Mouse (Mus musculus): Measurements from ENCODE around the gene Gm884. TPM values are rescaled to one million over a fixed set of nuclear protein-coding genes. Genes with fewer than 3 reads are reported as not detected.
A peak's percentile ranks its signal among the peaks of the same experiment; 100 is the strongest.

Gene Gm884
- polyA plus RNA-seq, 1 experiment from 2014 or later: not detected

DNA sequence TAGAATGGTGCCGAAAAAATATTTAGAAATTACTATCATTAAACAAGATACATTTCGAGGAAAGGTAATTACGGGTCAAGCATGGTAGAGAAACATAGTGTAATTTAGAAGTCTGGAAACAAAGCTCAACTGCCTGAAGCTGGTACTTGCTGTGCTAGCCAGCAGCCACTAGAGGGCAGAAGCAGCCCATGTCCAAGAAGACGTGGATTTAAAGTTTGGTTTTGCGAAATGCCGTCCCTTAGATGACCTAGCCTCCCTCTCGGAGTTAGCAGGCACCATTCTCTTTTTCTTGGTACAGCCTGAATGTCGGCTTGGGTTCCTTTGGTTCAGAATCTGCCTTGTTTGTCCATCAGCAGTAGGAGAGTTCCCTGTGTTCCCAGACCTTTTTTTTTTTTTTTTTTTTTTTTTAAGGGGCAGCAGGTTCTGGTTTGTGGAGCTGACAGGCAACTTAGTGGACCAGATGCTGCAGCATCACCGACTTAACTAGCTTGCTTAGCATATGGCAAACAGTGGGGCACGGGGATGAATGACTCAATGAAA is 18.5 kb upstream of the Gm884 start:
- Histone ChIP-seq H3K4me3 (ENCODE audit: low read depth, low read length) (no peak overlapping the region), H3K27ac (ENCODE audit: low read length) (no peak overlapping the region), H3K4me1 (ENCODE audit: insufficient read depth, low read depth, low read length) (no peaks in the 10 kb centered on the region), H3K9ac (replicated peaks; ENCODE audit: low read depth) (no peak overlapping the region), H3K4me2 (replicated peaks; ENCODE audit: low read depth, low read length) (no peak overlapping the region), H3K27me3 (replicated peaks; ENCODE audit: insufficient read depth, low read length) (no peaks in the 10 kb centered on the region; the same call in none of the 2 replicates), H3K9me3 (ENCODE audit: low read length) (no peaks in the 10 kb centered on the region), H3K36me3 (ENCODE audit: insufficient read depth, low read length) (no peaks in the 10 kb centered on the region)
- no peak for ATAC-seq
- 3% methylated on average over 10 of the region's 10 CpGs for WGBS
- TF ChIP-seq EP300 (IDR thresholded peaks at IDR 0.05): no peak
- TF ChIP-seq CTCF (IDR thresholded peaks at IDR 0.05): peak; percentile 95
- peak; percentile 79 for DNase-seq (ENCODE audit: low spot score)

DNA sequence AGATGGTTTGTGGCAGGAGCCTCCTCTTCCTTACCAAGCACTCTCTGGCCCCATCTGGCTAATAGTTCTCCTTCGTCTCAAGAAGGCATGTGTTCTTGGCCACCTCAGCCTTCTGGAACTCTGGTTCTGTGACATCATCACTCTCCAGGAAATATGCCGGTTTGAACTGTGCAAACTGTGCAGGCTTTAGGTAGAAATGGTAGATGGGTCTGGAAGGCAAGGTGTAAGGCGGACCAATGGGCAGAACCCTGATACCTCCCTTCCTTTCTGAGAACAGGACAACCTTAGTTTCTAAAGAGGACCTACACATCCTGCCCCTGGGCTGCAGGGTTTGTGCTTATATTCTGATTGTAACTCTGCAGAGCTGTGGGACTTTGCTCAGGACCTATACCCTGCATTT is 17.9 kb upstream of the Gm884 start, which contains the start of gene Lyzl6:
Gene Lyzl6 (minus strand): TSS at position 101 of the 400 bp plus-strand sequence.
- Histone ChIP-seq H3K27me3 (replicated peaks; ENCODE audit: insufficient read depth, low read length) (no peaks in the 10 kb centered on the region; the same call in none of the 2 replicates), H3K27ac (ENCODE audit: low read length) (no peak within 1 kb of the TSS), H3K9ac (replicated peaks; ENCODE audit: low read depth) (no peak within 1 kb of the TSS), H3K4me2 (replicated peaks; ENCODE audit: low read depth, low read length) (no peak within 1 kb of the TSS), H3K4me1 (ENCODE audit: insufficient read depth, low read depth, low read length) (no peaks in the 10 kb centered on the region), H3K4me3 (ENCODE audit: low read depth, low read length) (no peak within 1 kb of the TSS), H3K9me3 (ENCODE audit: low read length) (no peaks in the 10 kb centered on the region), H3K36me3 (ENCODE audit: insufficient read depth, low read length) (no peaks in the 10 kb centered on the region)
- no peak for ATAC-seq
- no peak for TF ChIP-seq EP300 (IDR thresholded peaks at IDR 0.05)
- TF ChIP-seq CTCF (IDR thresholded peaks at IDR 0.05): no peak
- no peak for DNase-seq (ENCODE audit: low spot score)
- 62% methylated on average over 3 of the region's 3 CpGs for WGBS

DNA sequence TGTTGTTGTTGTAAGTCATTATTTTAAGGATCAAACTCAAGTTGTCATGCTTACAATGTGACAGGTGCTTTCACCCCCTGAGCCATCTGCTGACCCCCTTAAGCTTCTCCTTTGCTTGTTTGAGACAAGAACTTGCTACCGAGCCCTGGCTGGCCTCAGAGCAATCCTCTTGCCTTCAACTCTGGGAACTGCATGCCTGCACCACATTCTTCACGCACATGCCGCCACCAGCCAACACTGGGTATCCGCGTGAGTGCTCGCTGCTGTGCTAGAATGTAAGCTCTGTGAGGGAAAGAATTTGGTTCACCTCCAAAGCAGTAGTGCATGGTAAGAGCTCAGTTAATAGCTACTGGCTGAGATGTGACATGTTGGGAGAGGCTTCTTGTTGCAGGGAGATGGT is 15.3 kb upstream of the Gm884 start:
- no peak overlapping the region for H3K27ac ChIP-seq (ENCODE audit: low read length)
- DNase-seq (ENCODE audit: low spot score): no peak
- H3K9ac ChIP-seq (replicated peaks; ENCODE audit: low read depth): no peak overlapping the region
- TF ChIP-seq CTCF (IDR thresholded peaks at IDR 0.05) (no peak), EP300 (IDR thresholded peaks at IDR 0.05) (no peak)
- no peak for ATAC-seq
- WGBS: 58% methylated on average over 6 of the region's 6 CpGs
- H3K4me2 ChIP-seq (replicated peaks; ENCODE audit: low read depth, low read length): no peak overlapping the region
- no peaks in the 10 kb centered on the region; the same call in none of the 2 replicates for H3K27me3 ChIP-seq (replicated peaks; ENCODE audit: insufficient read depth, low read length)
- H3K36me3 ChIP-seq (ENCODE audit: insufficient read depth, low read length): no peaks in the 10 kb centered on the region
- no peak overlapping the region for H3K4me3 ChIP-seq (ENCODE audit: low read depth, low read length)
- no peaks in the 10 kb centered on the region for H3K4me1 ChIP-seq (ENCODE audit: insufficient read depth, low read depth, low read length)
- no peaks in the 10 kb centered on the region for H3K9me3 ChIP-seq (ENCODE audit: low read length)

DNA sequence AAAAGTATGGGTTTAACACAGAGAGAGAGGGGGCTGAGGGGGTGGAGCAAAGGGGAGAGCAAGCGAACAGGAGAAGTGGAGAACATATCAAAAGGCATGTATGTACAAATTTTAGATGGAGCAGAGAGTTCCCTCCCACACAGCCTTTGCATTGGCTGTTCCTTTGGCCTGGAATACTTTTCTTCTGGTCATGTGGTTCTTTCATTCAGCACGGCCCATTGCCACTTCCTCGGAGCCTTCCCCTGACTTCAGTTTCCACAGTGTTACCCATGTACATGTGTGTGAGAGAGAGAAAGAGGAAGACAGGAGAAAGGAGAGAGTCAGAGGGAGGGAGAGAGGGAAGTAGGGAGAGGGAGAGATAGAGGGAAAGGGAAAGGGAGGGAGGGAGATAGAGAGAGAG is 14.5 kb upstream of the Gm884 start:
- Histone ChIP-seq H3K9me3 (ENCODE audit: low read length) (no peaks in the 10 kb centered on the region), H3K4me3 (ENCODE audit: low read depth, low read length) (no peak overlapping the region), H3K9ac (replicated peaks; ENCODE audit: low read depth) (no peak overlapping the region), H3K36me3 (ENCODE audit: insufficient read depth, low read length) (no peaks in the 10 kb centered on the region), H3K4me2 (replicated peaks; ENCODE audit: low read depth, low read length) (no peak overlapping the region), H3K27me3 (replicated peaks; ENCODE audit: insufficient read depth, low read length) (no peaks in the 10 kb centered on the region; the same call in none of the 2 replicates), H3K4me1 (ENCODE audit: insufficient read depth, low read depth, low read length) (no peaks in the 10 kb centered on the region), H3K27ac (ENCODE audit: low read length) (no peak overlapping the region)
- TF ChIP-seq CTCF (IDR thresholded peaks at IDR 0.05): no peak
- no peak for TF ChIP-seq EP300 (IDR thresholded peaks at IDR 0.05)
- DNase-seq (ENCODE audit: low spot score) (no peak), ATAC-seq (no peak)
- 59% methylated on average over 3 of the region's 3 CpGs for WGBS

DNA sequence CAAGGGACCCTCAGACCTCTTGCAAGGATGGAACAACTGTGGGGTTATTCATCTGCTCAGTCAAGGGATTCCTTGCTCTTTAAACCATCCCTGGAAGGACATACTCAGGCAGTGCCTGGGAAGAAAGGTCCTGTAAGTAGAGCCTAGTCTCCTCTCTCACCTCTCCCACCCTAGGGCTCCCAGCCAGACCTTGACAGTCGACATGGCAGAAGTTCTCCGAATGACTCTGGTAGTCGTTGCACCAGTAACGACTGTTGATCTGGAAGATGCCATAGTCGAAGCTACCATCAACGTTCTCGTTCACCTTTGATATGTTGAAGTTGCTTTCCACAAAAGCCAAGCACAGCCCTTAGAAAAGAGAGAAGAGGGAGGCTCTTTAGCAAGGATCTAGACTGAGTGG is 13.9 kb upstream of the Gm884 start:
- no peak overlapping the region for H3K4me3 ChIP-seq (ENCODE audit: low read depth, low read length)
- no peak overlapping the region for H3K9ac ChIP-seq (replicated peaks; ENCODE audit: low read depth)
- no peak overlapping the region for H3K4me2 ChIP-seq (replicated peaks; ENCODE audit: low read depth, low read length)
- ATAC-seq (no peak), DNase-seq (ENCODE audit: low spot score) (no peak)
- no peak overlapping the region for H3K27ac ChIP-seq (ENCODE audit: low read length)
- no peaks in the 10 kb centered on the region for H3K4me1 ChIP-seq (ENCODE audit: insufficient read depth, low read depth, low read length)
- WGBS: 78% methylated on average over 7 of the region's 7 CpGs
- H3K36me3 ChIP-seq (ENCODE audit: insufficient read depth, low read length): no peaks in the 10 kb centered on the region
- no peak for TF ChIP-seq EP300 (IDR thresholded peaks at IDR 0.05)
- TF ChIP-seq CTCF (IDR thresholded peaks at IDR 0.05): no peak
- no peaks in the 10 kb centered on the region for H3K9me3 ChIP-seq (ENCODE audit: low read length)
- no peaks in the 10 kb centered on the region; the same call in 1 of the 2 replicates for H3K27me3 ChIP-seq (replicated peaks; ENCODE audit: insufficient read depth, low read length)

DNA sequence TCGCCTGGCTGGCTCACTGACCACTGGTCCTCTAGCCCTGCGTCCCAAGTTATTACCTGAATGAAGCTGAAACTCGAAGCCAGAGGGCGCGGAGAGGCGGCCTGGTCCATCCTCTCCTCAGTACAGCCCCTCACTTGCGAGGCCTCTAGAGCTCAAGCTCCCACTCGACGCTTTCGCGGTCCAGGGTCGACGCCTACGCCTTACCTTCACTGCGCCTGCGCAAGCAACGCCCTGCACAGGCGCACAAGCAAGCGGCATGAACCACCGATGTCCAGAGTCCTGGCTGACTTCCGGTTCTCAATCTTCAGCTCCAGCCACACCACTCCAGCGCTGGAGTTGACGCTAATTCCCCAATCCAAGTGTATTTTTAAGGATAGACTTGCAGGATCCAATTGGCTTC is 6.5 kb upstream of the Gm884 start:
- no peaks in the 10 kb centered on the region for H3K27me3 ChIP-seq (replicated peaks; ENCODE audit: insufficient read depth, low read length)
- TF ChIP-seq EP300 (IDR thresholded peaks at IDR 0.05) (no peak), CTCF (IDR thresholded peaks at IDR 0.05) (no peak)
- H3K4me1 ChIP-seq (ENCODE audit: insufficient read depth, low read depth, low read length): no peaks in the 10 kb centered on the region
- WGBS: 81% methylated on average over 23 of the region's 23 CpGs
- H3K36me3 ChIP-seq (ENCODE audit: insufficient read depth, low read length): no peaks in the 10 kb centered on the region
- no peak for ATAC-seq
- H3K27ac ChIP-seq (ENCODE audit: low read length): no peak overlapping the region
- H3K4me3 ChIP-seq (ENCODE audit: low read depth, low read length): no peak overlapping the region
- no peaks in the 10 kb centered on the region for H3K9me3 ChIP-seq (ENCODE audit: low read length)
- H3K9ac ChIP-seq (replicated peaks; ENCODE audit: low read depth): no peak overlapping the region
- no peak for DNase-seq (ENCODE audit: low spot score)
- H3K4me2 ChIP-seq (replicated peaks; ENCODE audit: low read depth, low read length): no peak overlapping the region

DNA sequence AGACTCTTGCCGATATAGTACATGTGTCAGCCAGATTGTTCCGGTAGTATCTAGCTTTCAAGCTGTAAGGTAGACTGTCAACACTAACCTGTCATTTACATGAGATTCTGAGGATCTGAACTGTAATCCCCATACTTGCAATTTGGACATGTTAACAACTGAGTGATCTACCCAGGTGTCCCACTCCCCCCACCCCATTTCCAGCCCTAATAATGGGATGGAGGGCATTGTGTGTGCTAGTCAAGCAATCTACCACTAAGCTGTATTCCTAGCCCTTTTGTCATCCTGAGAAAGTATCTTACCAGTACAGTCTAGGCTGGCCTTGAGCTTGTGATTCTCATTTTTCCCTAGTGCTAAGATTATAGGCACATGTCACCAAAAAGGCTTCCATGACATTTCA is 10.2 kb downstream of the Gm884 start:
- H3K36me3 ChIP-seq (ENCODE audit: insufficient read depth, low read length): no peaks in the 10 kb centered on the region
- ATAC-seq (no peak), DNase-seq (ENCODE audit: low spot score) (no peak)
- H3K27ac ChIP-seq (ENCODE audit: low read length): no peak overlapping the region
- TF ChIP-seq CTCF (IDR thresholded peaks at IDR 0.05) (no peak), EP300 (IDR thresholded peaks at IDR 0.05) (no peak)
- no peak overlapping the region for H3K4me3 ChIP-seq (ENCODE audit: low read depth, low read length)
- no peak overlapping the region for H3K9ac ChIP-seq (replicated peaks; ENCODE audit: low read depth)
- H3K4me2 ChIP-seq (replicated peaks; ENCODE audit: low read depth, low read length): no peak overlapping the region
- 86% methylated on average over 2 of the region's 2 CpGs for WGBS
- no peaks in the 10 kb centered on the region for H3K27me3 ChIP-seq (replicated peaks; ENCODE audit: insufficient read depth, low read length)
- H3K4me1 ChIP-seq (ENCODE audit: insufficient read depth, low read depth, low read length): no peaks in the 10 kb centered on the region
- no peaks in the 10 kb centered on the region for H3K9me3 ChIP-seq (ENCODE audit: low read length)

All from lung, postnatal 0 days (tissue).